Mouse (Mus musculus): ENCODE data around the gene Osbpl8. TPM values are rescaled to one million over a fixed set of nuclear protein-coding genes. Genes with fewer than 3 reads are reported as not detected.

The Osbpl8 gene
- polyA plus RNA-seq, 1 experiment from 2014 or later = 11.8 TPM

GRCm38 (mm10) chr10:111168305-111168704 is 3.8 kb downstream of the Osbpl8 start:
- Histone ChIP-seq H3K27ac (ENCODE audit: low read depth, low read length) (no peak overlapping the region), H3K9ac (ENCODE audit: low read length) (no peak overlapping the region), H3K4me1 (ENCODE audit: control insufficient read depth, insufficient read depth, low read length) (no peaks in the 10 kb centered on the region), H3K36me3 (ENCODE audit: control insufficient read depth, insufficient read depth, low read length) (no peaks in the 10 kb centered on the region), H3K27me3 (ENCODE audit: control insufficient read depth, insufficient read depth, low read length) (no peaks in the 10 kb centered on the region), H3K4me3 (ENCODE audit: low read depth, low read length) (no peak overlapping the region), H3K4me2 (ENCODE audit: low read depth) (no peak overlapping the region), H3K9me3 (ENCODE audit: control insufficient read depth, low read length) (no peaks in the 10 kb centered on the region)
- DNase-seq (ENCODE audit: low spot score) = no peak
- no peak for ATAC-seq (ENCODE audit: insufficient read depth, low FRiP score, low TSS enrichment)
- 87% methylated on average over 3 of the region's 3 CpGs for WGBS

GRCm38 (mm10) chr10:111171246-111171934 is 6.8 kb downstream of the Osbpl8 start:
- H3K27me3 ChIP-seq (ENCODE audit: control insufficient read depth, insufficient read depth, low read length) = no peaks in the 10 kb centered on the region
- DNase-seq (ENCODE audit: low spot score) (no peak), ATAC-seq (ENCODE audit: insufficient read depth, low FRiP score, low TSS enrichment) (no peak)
- no peak overlapping the region for H3K27ac ChIP-seq (ENCODE audit: low read depth, low read length)
- H3K36me3 ChIP-seq (ENCODE audit: control insufficient read depth, insufficient read depth, low read length) = no peaks in the 10 kb centered on the region
- no peak overlapping the region for H3K4me3 ChIP-seq (ENCODE audit: low read depth, low read length)
- H3K4me1 ChIP-seq (ENCODE audit: control insufficient read depth, insufficient read depth, low read length) = no peaks in the 10 kb centered on the region
- H3K9ac ChIP-seq (ENCODE audit: low read length) = no peak overlapping the region
- no peak overlapping the region for H3K4me2 ChIP-seq (ENCODE audit: low read depth)
- 93% methylated on average over 15 of the region's 15 CpGs for WGBS
- no peaks in the 10 kb centered on the region for H3K9me3 ChIP-seq (ENCODE audit: control insufficient read depth, low read length)

- H3K9me3 ChIP-seq (ENCODE audit: control insufficient read depth, low read length) = no peaks in the 10 kb centered on the region
- H3K27me3 ChIP-seq (ENCODE audit: control insufficient read depth, insufficient read depth, low read length) = no peaks in the 10 kb centered on the region
- no peak overlapping the region for H3K4me2 ChIP-seq (ENCODE audit: low read depth)
- no peaks in the 10 kb centered on the region for H3K4me1 ChIP-seq (ENCODE audit: control insufficient read depth, insufficient read depth, low read length)
- ATAC-seq (ENCODE audit: insufficient read depth, low FRiP score, low TSS enrichment) (no peak), DNase-seq (ENCODE audit: low spot score) (no peak)
- no peak overlapping the region for H3K4me3 ChIP-seq (ENCODE audit: low read depth, low read length)
- WGBS = 68% methylated on average over 7 of the region's 7 CpGs
- no peak overlapping the region for H3K9ac ChIP-seq (ENCODE audit: low read length)
- no peak overlapping the region for H3K27ac ChIP-seq (ENCODE audit: low read depth, low read length)
- no peaks in the 10 kb centered on the region for H3K36me3 ChIP-seq (ENCODE audit: control insufficient read depth, insufficient read depth, low read length)
These were observed 9.2 kb downstream of the Osbpl8 start for GRCm38 (mm10) chr10:111173589-111174247.

- H3K4me2 ChIP-seq (ENCODE audit: low read depth) = no peak overlapping the region
- H3K9me3 ChIP-seq (ENCODE audit: control insufficient read depth, low read length) = no peaks in the 10 kb centered on the region
- no peak for ATAC-seq (ENCODE audit: insufficient read depth, low FRiP score, low TSS enrichment)
- H3K4me1 ChIP-seq (ENCODE audit: control insufficient read depth, insufficient read depth, low read length) = no peaks in the 10 kb centered on the region
- no peaks in the 10 kb centered on the region for H3K36me3 ChIP-seq (ENCODE audit: control insufficient read depth, insufficient read depth, low read length)
- H3K27me3 ChIP-seq (ENCODE audit: control insufficient read depth, insufficient read depth, low read length) = no peaks in the 10 kb centered on the region
- no peak overlapping the region for H3K4me3 ChIP-seq (ENCODE audit: low read depth, low read length)
- H3K27ac ChIP-seq (ENCODE audit: low read depth, low read length) = no peak overlapping the region
- 84% methylated on average over 8 of the region's 8 CpGs for WGBS
- H3K9ac ChIP-seq (ENCODE audit: low read length) = no peak overlapping the region
- no peak for DNase-seq (ENCODE audit: low spot score)
These were observed 12.8 kb downstream of the Osbpl8 start for GRCm38 (mm10) chr10:111177336-111177735.

GRCm38 (mm10) chr10:111178024-111178423 is 13.5 kb downstream of the Osbpl8 start:
- ATAC-seq (ENCODE audit: insufficient read depth, low FRiP score, low TSS enrichment) (no peak), DNase-seq (ENCODE audit: low spot score) (no peak)
- Histone ChIP-seq H3K9ac (ENCODE audit: low read length) (no peak overlapping the region), H3K27ac (ENCODE audit: low read depth, low read length) (no peak overlapping the region), H3K27me3 (ENCODE audit: control insufficient read depth, insufficient read depth, low read length) (no peaks in the 10 kb centered on the region), H3K4me3 (ENCODE audit: low read depth, low read length) (no peak overlapping the region), H3K4me2 (ENCODE audit: low read depth) (no peak overlapping the region), H3K9me3 (ENCODE audit: control insufficient read depth, low read length) (no peaks in the 10 kb centered on the region), H3K4me1 (ENCODE audit: control insufficient read depth, insufficient read depth, low read length) (no peaks in the 10 kb centered on the region), H3K36me3 (ENCODE audit: control insufficient read depth, insufficient read depth, low read length) (no peaks in the 10 kb centered on the region)
- 93% methylated on average over 7 of the region's 7 CpGs for WGBS

GRCm38 (mm10) chr10:111180633-111181032 is 16.1 kb downstream of the Osbpl8 start:
- no peaks in the 10 kb centered on the region for H3K4me1 ChIP-seq (ENCODE audit: control insufficient read depth, insufficient read depth, low read length)
- no peak overlapping the region for H3K4me2 ChIP-seq (ENCODE audit: low read depth)
- no peaks in the 10 kb centered on the region for H3K27me3 ChIP-seq (ENCODE audit: control insufficient read depth, insufficient read depth, low read length)
- DNase-seq (ENCODE audit: low spot score) = no peak
- WGBS = 42% methylated on average over 3 of the region's 3 CpGs
- ATAC-seq (ENCODE audit: insufficient read depth, low FRiP score, low TSS enrichment) = peak; percentile 38; the same call in 1 of the 2 replicates
- H3K9me3 ChIP-seq (ENCODE audit: control insufficient read depth, low read length) = no peaks in the 10 kb centered on the region
- H3K4me3 ChIP-seq (ENCODE audit: low read depth, low read length) = no peak overlapping the region
- no peaks in the 10 kb centered on the region for H3K36me3 ChIP-seq (ENCODE audit: control insufficient read depth, insufficient read depth, low read length)
- no peak overlapping the region for H3K27ac ChIP-seq (ENCODE audit: low read depth, low read length)
- no peak overlapping the region for H3K9ac ChIP-seq (ENCODE audit: low read length)

GRCm38 (mm10) chr10:111183634-111184270 is 19.2 kb downstream of the Osbpl8 start:
- no peak overlapping the region for H3K4me2 ChIP-seq (ENCODE audit: low read depth)
- no peak for ATAC-seq (ENCODE audit: insufficient read depth, low FRiP score, low TSS enrichment)
- H3K4me3 ChIP-seq (ENCODE audit: low read depth, low read length) = no peak overlapping the region
- peaks cover 4% of the 10 kb centered on the region; the same call in 1 of the 2 replicates for H3K4me1 ChIP-seq (ENCODE audit: control insufficient read depth, insufficient read depth, low read length)
- no peaks in the 10 kb centered on the region for H3K36me3 ChIP-seq (ENCODE audit: control insufficient read depth, insufficient read depth, low read length)
- no peak overlapping the region for H3K27ac ChIP-seq (ENCODE audit: low read depth, low read length)
- WGBS = 86% methylated on average over 7 of the region's 7 CpGs
- no peaks in the 10 kb centered on the region for H3K27me3 ChIP-seq (ENCODE audit: control insufficient read depth, insufficient read depth, low read length)
- no peak overlapping the region for H3K9ac ChIP-seq (ENCODE audit: low read length)
- H3K9me3 ChIP-seq (ENCODE audit: control insufficient read depth, low read length) = no peaks in the 10 kb centered on the region
- no peak for DNase-seq (ENCODE audit: low spot score)

- no peak for ATAC-seq (ENCODE audit: insufficient read depth, low FRiP score, low TSS enrichment)
These were observed 21.2 kb downstream of the Osbpl8 start for GRCm38 (mm10) chr10:111185574-111186269.

More at GRCm38 (mm10) chr10:111185574-111186269, 21.2 kb downstream of the Osbpl8 start:
- H3K9ac ChIP-seq (ENCODE audit: low read length) = no peak overlapping the region
- peaks cover 4% of the 10 kb centered on the region; the same call in 1 of the 2 replicates for H3K4me1 ChIP-seq (ENCODE audit: control insufficient read depth, insufficient read depth, low read length)
- DNase-seq (ENCODE audit: low spot score) = no peak
- no peaks in the 10 kb centered on the region for H3K36me3 ChIP-seq (ENCODE audit: control insufficient read depth, insufficient read depth, low read length)
- H3K4me2 ChIP-seq (ENCODE audit: low read depth) = no peak overlapping the region
- H3K4me3 ChIP-seq (ENCODE audit: low read depth, low read length) = no peak overlapping the region
- no peaks in the 10 kb centered on the region for H3K9me3 ChIP-seq (ENCODE audit: control insufficient read depth, low read length)
- H3K27me3 ChIP-seq (ENCODE audit: control insufficient read depth, insufficient read depth, low read length) = no peaks in the 10 kb centered on the region
- no peak overlapping the region for H3K27ac ChIP-seq (ENCODE audit: low read depth, low read length)
- WGBS = 85% methylated on average over 1 of the region's 1 CpGs

Measured in neural tube, embryonic 11.5 days (tissue).